Mouse (Mus musculus): Measurements from ENCODE around the gene Creb3.
"Not testable (repeated sequence)": the region's sequence is repeated elsewhere in the genome, so short reads cannot be mapped to it uniquely, and the experiment has no call there.

The Creb3 gene

GRCm38 (mm10) chr4:43584444-43585416 is 22.6 kb downstream of the Creb3 start, which contains the start of gene Msmp:
TSS of gene Msmp (minus strand) at chr4:43584494.
- DNase-seq = peak; percentile 69

- no peak for DNase-seq
These were observed 23.6 kb downstream of the Creb3 start for GRCm38 (mm10) chr4:43585682-43586081.

GRCm38 (mm10) chr4:43586411-43586810 is 24.3 kb downstream of the Creb3 start:
- DNase-seq = peak; percentile 92

GRCm38 (mm10) chr4:43587681-43588080 is 25.5 kb downstream of the Creb3 start:
- DNase-seq = peak; percentile 55

GRCm38 (mm10) chr4:43591543-43591942 is 29.4 kb downstream of the Creb3 start:
- no peak for DNase-seq

GRCm38 (mm10) chr4:43591961-43592360 is 29.8 kb downstream of the Creb3 start:
- DNase-seq = no peak

- no peak for DNase-seq
These were observed 31.3 kb downstream of the Creb3 start for GRCm38 (mm10) chr4:43593453-43593852.

GRCm38 (mm10) chr4:43596597-43596996 is 34.5 kb downstream of the Creb3 start:
- not testable (repeated sequence) for DNase-seq

- no peak for DNase-seq
These were observed 36.1 kb downstream of the Creb3 start for GRCm38 (mm10) chr4:43598200-43598599.

- DNase-seq = no peak
These were observed 36.7 kb downstream of the Creb3 start for GRCm38 (mm10) chr4:43598650-43599380.

- DNase-seq = no peak
These were observed 38.2 kb downstream of the Creb3 start for GRCm38 (mm10) chr4:43600195-43600934.

- DNase-seq = no peak
These were observed 42.0 kb downstream of the Creb3 start for GRCm38 (mm10) chr4:43604099-43604498.

- DNase-seq = no peak
These were observed 42.9 kb downstream of the Creb3 start for GRCm38 (mm10) chr4:43604751-43605685.

GRCm38 (mm10) chr4:43612534-43612933 is 50.4 kb downstream of the Creb3 start:
- no peak for DNase-seq

GRCm38 (mm10) chr4:43613060-43613730 is 51.1 kb downstream of the Creb3 start:
- DNase-seq = no peak

Measured in kidney, adult 9 months (tissue).